Mouse (Mus musculus): ENCODE measurements at regions not wholly inside any gene's neighbourhood (a gene's known extent, or its start where the extent isn't known, plus 50 kb on each side); places are given as distances from the start of the nearest gene placed in this dataset.

GRCm38 (mm10) chr5:75248279-75248678 lies 96.2 kb downstream of the Pdgfra start:
- no peak for DNase-seq (ENCODE audit: low read depth, low spot score)

DNA sequence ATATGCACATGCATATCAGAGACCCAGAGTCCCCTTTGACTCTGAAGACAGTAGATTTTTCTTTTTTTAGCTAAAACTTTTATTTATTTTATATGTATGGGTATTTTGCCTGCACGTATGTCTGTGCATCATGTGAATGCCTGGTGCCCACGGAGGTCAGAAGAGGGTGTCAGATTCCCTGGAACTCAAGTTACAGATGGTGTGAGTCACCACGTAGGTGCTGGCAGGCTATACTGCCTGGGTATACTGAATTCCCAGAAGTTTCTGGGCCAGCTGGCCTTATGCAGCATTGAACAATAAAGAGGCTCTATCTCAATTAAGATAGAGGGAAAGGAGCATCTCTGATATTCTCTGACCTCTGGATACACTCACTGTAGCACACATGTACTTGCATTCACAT lies 97.6 kb downstream of the Pdgfra start:
- no peak for DNase-seq (ENCODE audit: low read depth, low spot score)

DNA sequence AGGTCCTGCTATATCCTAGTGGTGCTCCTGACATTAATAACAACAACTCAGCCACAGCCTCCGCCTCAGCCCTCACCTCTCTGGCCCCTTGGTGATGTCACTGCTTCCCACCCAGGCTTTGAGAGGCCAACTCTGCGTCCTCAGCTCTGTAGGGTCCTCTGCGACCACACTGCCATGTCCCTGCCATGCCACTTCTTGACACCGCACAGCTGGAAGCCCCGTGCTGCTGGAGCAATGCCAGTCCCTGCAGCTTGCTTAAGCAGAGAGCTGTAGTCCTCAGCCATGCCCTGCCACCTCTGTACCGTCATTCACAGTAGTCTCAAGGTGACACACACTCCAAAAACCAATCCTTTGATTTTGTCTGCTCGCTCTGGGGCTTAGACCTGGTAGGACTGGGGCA lies 101.3 kb downstream of the Pdgfra start:
- DNase-seq (ENCODE audit: low read depth, low spot score): no peak

DNA sequence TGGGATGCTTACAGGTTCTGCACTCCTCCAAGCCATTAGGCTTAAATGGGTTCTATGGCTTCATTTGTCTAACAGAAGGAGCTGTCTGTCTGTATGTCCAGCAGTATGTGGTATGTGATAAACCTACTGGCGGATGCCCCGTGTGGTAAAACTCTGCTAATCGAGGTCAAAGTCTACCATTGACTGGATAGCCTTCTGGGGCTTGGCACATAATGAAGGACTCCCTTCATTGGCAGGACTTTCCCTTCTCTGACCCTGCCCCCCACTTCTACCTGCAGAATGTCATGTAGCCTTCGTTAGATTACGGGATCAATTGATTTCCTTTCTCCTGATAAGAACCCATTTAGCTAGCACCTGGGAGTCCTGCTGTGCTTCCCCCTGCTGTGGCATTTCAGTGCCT lies 101.7 kb downstream of the Pdgfra start:
- DNase-seq (ENCODE audit: low read depth, low spot score): no peak

- DNase-seq (ENCODE audit: low read depth, low spot score): no peak
Measured at GRCm38 (mm10) chr5:75256186-75256585, 104.1 kb downstream of the Pdgfra start.

DNA sequence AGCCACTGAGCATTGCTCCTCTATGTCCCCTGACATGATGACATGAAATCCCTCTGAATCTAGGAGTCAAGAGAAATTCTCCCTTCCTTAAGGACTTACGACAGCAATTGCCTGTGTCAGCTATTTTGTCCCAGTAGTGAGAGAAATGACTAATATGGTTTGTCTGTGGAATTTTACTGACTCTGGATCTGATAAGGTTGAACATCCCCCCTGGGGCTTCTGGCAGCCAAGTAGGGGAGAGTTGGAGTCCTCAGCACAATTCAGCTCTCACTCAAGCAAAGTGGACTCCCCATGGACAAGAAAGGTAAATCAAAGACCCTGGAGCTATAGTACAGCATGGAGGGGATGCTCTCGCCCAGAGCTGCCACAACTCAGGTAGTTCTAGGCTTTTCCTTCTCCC lies 105.0 kb downstream of the Pdgfra start:
- DNase-seq (ENCODE audit: low read depth, low spot score): no peak

GRCm38 (mm10) chr5:75260247-75260646 lies 108.2 kb downstream of the Pdgfra start:
- no peak for DNase-seq (ENCODE audit: low read depth, low spot score)

DNA sequence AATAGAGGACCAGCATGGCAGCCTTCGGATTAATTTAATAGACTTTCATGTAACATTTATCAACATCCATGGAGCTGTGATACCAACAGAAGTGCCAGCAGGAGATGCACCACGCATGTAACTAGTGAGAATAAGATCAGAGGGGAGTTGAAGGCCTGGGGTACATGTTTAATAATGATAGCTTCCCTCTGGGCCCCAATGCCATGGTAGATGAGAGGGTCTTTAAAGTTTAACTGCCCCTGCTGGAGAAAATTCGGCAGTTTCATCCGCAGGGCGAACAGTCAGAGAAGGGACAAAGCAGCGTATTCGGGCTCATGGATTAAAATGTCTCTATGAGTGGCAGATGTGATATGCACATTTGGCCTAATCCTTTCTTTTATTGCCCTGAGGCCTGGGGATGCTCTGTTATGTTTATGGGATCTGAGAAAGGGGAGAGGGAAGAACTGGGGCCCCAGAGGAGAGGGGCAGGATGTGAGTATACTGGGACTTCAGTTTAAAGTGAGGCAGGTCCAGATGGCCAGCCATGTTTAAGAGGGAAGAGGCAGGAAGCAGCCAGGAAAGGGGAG lies 114.1 kb downstream of the Pdgfra start:
- no peak for DNase-seq (ENCODE audit: low read depth, low spot score)

GRCm38 (mm10) chr5:75266871-75267270 lies 114.8 kb downstream of the Pdgfra start:
- DNase-seq (ENCODE audit: low read depth, low spot score): no peak

DNA sequence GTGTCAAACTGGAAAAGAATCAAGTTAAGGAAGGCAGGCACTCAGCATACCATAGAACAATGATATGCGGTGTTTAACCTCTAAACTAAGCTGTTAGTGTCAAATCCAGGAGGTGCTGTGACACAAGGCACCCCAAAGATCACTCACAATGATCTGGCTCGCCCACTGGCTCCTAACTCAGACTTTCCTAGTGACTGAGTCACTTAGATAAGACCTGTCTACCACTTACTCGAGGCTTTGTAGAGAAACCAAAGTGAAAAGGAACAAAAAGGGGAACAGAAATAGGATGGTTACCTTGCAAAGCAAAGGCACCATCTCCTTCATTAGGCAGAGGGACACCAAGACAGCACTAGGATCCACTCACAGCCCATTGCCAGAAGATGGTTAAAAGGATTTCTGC lies 115.7 kb downstream of the Pdgfra start:
- DNase-seq (ENCODE audit: low read depth, low spot score): no peak

- no peak for DNase-seq (ENCODE audit: low read depth, low spot score)
Measured at GRCm38 (mm10) chr5:75278041-75278440, 125.9 kb downstream of the Pdgfra start.

- no peak for DNase-seq (ENCODE audit: low read depth, low spot score)
Measured at GRCm38 (mm10) chr5:75279561-75280171, 127.6 kb downstream of the Pdgfra start.

- no peak for DNase-seq (ENCODE audit: low read depth, low spot score)
Measured at GRCm38 (mm10) chr5:75280698-75281097, 128.6 kb downstream of the Pdgfra start.

- DNase-seq (ENCODE audit: low read depth, low spot score): no peak
Measured at GRCm38 (mm10) chr5:75281510-75281909, 129.4 kb downstream of the Pdgfra start.

DNA sequence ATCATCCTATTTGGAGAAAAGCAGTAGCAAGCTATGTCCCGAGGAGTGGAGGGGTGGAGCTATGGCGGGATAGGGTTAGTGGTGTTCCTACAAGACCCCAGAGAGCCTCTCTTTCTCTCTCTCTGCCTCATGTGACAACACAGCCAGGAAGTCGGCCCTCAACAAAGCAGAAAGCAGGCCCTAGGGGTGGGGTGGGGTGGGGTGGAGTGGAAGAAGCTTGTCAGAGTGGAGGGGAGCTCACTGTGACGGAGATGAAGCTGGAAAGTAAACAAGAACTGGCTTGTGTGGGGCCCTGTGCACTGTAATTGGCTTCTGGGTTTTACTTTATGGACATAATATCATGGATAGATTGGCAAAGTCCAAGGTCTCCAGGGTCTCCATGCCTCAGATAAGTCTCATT lies 130.5 kb downstream of the Pdgfra start:
- DNase-seq (ENCODE audit: low read depth, low spot score): no peak

- no peak for DNase-seq (ENCODE audit: low read depth, low spot score)
Measured at GRCm38 (mm10) chr5:75283841-75284240, 131.7 kb downstream of the Pdgfra start.

GRCm38 (mm10) chr5:75285950-75286349 lies 133.9 kb downstream of the Pdgfra start:
- DNase-seq (ENCODE audit: low read depth, low spot score): no peak

DNA sequence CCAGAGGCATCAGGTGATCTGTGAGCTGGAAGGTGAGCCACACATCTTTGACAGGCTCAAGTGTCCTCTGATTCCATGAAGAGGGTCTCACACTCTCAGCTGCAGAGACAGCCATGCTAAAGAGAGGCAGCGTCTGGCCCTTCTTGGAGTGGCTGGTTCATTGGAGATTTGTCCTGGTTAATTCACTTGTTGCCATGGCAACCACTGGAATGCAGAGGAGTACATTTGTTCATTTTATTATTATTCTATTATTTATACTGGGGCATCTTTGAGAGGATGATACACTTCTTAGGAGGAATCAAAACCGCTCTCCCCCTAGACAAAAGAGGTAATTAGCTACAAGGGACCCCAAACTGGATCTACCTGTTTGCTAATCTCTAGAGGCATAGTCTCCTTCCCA lies 143.6 kb downstream of the Pdgfra start:
- no peak for DNase-seq (ENCODE audit: low read depth, low spot score)

- DNase-seq (ENCODE audit: low read depth, low spot score): no peak
Measured at GRCm38 (mm10) chr5:75312897-75313296, 160.8 kb downstream of the Pdgfra start.

DNA sequence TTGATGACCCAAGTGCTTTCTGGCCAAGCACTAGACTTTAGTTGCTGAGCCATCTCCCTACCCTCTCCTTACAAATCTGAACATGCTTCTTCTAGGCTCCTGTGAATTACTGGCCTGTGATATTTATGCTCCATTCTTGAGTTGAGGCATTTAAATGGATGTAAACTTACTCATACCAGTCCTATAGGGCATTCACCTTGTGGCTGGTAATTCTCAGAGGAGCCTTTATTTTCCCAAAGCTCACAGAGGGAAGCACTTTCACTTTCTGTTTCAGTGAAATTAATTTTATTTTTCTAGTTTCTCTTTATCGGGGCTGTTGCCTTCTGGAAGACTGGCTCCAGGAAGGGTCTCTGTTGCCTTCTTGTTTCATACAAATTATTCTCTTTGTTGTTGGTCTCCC lies 163.9 kb downstream of the Pdgfra start:
- peak; percentile 12 for DNase-seq (ENCODE audit: low read depth, low spot score)

- no peak for DNase-seq (ENCODE audit: low read depth, low spot score)
Measured at GRCm38 (mm10) chr5:75320536-75320935, 168.4 kb downstream of the Pdgfra start.

- DNase-seq (ENCODE audit: low read depth, low spot score): no peak
Measured at GRCm38 (mm10) chr5:75334050-75334449, 182.0 kb downstream of the Pdgfra start.

DNA sequence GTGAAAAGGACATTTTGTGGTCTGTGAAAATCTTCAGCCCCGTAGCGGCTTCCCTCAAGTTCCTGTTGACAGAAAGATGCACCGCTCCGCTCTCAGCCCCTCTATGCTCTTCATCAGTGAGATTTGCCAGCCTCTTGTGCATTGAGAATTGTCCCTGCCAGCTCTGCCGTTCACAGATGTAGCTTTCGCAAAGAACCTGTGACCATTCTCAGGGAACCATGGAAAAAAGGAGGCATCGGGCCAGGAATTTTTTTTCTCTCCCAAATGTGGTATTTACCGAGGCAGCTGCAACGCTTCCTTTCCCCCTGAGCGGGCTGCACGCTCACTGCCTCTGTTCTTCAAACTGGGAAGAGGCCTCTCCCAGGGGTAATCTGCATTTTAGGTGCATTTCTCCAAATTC lies 184.4 kb downstream of the Pdgfra start:
- no peak for DNase-seq (ENCODE audit: low read depth, low spot score)

GRCm38 (mm10) chr5:75338439-75338838 lies 186.3 kb downstream of the Pdgfra start:
- no peak for DNase-seq (ENCODE audit: low read depth, low spot score)

All from CD4-positive helper T cell, adult 2 months (primary cell).